Mouse (Mus musculus) cerebellum, adult 2 months (tissue): ENCODE results near the gene Map2.

ENCODE experiments used
- CTCF ChIP-seq: fragments of 200-500 bp; IDR thresholded peaks from 2 replicates; pipeline ENCODE4 v1.5.1; 2011; ENCODE audit warnings: low read depth, mild to moderate bottlenecking, control low read depth, low read length, moderate library complexity, borderline replicate concordance; ENCODE audit not compliant: insufficient read depth
- POLR2A ChIP-seq: fragments of 200-500 bp; IDR thresholded peaks from 2 replicates; pipeline ENCODE4 v1.6.1; 2011; ENCODE audit warnings: low read length, control low read depth, borderline replicate concordance; ENCODE audit not compliant: insufficient read depth

DNA sequence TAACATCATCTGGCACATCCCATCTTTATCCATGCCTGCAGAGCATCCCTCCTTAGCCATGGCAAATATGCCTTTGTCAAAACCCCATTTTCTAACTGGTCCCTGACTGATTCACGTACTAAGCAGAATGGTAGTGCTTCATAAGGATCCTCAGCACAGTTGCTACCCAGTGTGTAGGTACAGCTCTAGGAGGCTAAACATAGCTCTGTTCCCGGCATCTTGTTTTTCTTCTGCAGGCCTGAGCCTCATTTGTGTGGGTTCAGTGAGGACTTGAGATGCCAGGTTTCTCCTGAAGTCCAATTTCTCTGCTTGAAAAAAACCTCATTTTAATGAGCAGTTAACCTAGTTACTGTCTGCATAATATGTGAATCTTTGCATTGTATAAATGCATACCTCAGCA is 30.4 kb downstream of the Map2 start:
- TF ChIP-seq CTCF: no peak
- TF ChIP-seq POLR2A: no peak
